Mouse (Mus musculus): ENCODE data around the gene Ache. TPM values are rescaled to one million over a fixed set of nuclear protein-coding genes. Genes with fewer than 3 reads are reported as not detected.
A peak's percentile ranks its signal among the peaks of the same experiment; 100 is the strongest.
"Not testable (repeated sequence)": the region's sequence is repeated elsewhere in the genome, so short reads cannot be mapped to it uniquely, and the experiment has no call there.

The Ache gene
- 1 to 10 TPM; 1.8 to 2.6 TPM for total RNA-seq (2021)
- long read RNA-seq, experiment 1, partial matches to known transcripts: 1 of 2 reads
- long read RNA-seq, experiment 1, other reads (novel, unspliced or antisense): 0 of 2 reads
- long read RNA-seq, experiment 2: 0 reads

DNA sequence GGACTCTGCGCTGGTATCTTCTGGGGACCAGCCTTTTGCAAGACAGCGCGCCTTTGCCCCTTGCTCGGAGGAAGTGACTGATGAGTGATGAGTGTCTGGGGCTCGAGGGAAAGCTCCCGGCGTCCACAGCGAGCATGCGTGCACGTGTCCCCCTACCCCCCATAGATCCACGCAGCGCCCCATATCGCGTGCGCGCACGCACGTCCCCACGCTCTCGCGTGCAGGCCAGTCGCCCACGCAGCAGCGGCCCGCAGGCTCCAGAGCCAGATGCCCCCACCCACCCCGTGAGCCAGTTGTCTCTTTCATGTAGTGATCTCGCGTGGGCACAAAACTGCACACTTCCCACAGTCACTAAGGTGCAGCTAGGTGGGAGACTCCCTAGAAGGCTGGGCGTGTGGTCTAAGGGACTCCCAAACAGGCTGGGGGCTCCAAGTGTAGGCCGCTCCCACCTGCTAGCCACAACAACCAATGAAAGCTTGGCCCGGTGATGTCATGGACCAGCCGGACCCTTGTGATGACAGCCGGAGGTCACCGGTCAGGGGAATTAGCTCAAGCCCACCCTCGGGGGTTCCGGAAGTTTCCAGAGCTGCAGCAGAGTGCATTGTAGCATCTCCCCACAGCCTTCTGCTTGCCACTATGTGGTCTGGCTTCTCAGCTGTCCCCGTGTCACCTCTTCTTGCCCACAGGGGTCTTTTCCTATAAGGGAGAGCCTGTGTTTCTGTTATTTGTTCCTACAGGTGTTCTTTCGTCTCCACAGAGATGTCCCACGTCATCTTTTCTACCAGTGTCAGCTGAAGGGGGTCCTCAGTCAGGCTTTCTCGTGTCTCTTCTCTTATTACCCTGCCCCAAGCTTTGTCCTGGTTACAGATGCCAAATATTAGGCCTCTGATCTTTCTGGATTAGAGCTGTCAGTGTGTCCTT lies at the start of gene Ache:
Gene Ache, plus strand, starts transcription at position 488 of the 921 bp plus-strand sequence.
- peak in 1 of 2 experiments; percentile 48 for DNase-seq

GRCm38 (mm10) chr5:137263897-137264720 lies 23.2 kb upstream of the Ache start:
- DNase-seq: no peak

GRCm38 (mm10) chr5:137264787-137265186 lies 22.5 kb upstream of the Ache start:
- no peak for DNase-seq

- peak; percentile 29 to 76 for DNase-seq
Measured at GRCm38 (mm10) chr5:137268131-137268910, 19.0 kb upstream of the Ache start.

GRCm38 (mm10) chr5:137277360-137278342 lies 9.7 kb upstream of the Ache start:
- DNase-seq: peak in 1 of 2 experiments; percentile 19

- not testable (repeated sequence) for DNase-seq
Measured at GRCm38 (mm10) chr5:137284411-137284810, 2.9 kb upstream of the Ache start.

DNA sequence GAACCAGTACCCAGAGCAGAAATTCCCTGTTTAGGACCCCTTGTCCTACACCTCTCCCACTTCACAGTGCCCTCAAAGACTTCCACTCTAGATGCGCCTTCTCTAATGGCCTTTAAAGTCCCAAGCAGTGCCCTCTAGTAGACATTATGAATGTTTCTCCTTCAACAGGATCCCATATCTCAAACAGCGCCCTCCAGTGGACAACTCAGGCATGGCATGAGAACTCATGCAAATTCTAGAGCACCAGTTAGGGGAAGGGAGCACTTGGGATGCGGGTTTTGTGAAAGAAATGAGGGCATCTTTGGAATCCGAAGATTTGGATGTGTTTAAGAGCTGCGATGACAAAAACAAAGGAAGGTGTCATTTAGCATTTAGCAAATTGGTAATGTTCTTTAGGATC lies 2.3 kb upstream of the Ache start:
- DNase-seq: peak in 1 of 2 experiments; percentile 51

- DNase-seq: peak in 1 of 2 experiments; percentile 4
Measured at GRCm38 (mm10) chr5:137285986-137286385, 1.3 kb upstream of the Ache start.

DNA sequence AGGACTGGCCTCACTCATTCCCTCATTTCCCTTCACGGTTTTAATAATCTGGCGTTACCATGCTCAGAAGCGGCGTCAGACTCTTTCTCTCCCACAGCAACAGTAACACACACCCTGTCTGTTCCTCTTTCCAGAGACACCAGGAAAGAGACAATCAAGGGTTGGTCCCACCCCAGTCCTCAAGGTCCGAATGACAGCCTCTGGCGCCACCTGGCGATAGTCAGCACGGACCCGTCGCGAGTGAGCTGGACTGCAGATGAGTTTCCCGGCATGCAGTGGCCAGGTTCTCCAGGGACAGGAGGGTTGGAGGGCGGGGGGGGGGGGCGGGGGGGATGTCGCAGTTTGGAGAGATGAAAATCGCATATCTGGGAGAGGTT lies 676 bp upstream of the Ache start:
- peak; percentile 92 to 97 for DNase-seq

GRCm38 (mm10) chr5:137287953-137288743 lies 829 bp downstream of the Ache start:
- DNase-seq: peak in 1 of 2 experiments; percentile 50

GRCm38 (mm10) chr5:137288999-137289470 lies 1.7 kb downstream of the Ache start:
- DNase-seq: peak; percentile 43 to 45

DNA sequence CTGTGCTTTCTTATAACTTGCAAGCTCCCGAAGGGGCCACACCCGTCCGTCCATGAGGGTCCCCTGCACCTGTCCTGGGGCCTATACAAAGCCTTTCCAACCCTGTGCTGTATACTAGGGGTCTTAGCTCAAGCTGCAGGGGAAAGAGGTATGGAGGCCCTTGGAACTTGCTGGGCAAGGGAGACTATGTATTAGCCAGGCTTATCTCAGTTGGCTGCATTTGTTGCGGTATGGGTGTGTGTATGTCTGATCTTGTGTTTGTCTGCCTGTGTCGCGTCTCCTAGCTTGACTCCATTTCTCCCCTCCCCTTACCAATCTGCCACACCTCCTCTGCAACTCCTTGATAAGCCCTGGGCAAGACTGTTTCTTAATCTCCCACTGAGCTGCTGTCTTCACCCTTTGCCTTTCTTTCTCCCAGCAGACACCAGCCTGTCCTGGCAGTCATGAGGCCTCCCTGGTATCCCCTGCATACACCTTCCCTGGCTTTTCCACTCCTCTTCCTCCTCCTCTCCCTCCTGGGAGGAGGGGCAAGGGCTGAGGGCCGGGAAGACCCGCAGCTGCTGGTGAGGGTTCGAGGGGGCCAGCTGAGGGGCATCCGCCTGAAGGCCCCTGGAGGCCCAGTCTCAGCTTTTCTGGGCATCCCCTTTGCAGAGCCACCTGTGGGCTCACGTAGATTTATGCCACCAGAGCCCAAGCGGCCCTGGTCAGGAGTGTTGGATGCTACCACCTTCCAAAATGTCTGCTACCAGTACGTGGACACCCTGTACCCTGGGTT lies 2.5 kb downstream of the Ache start:
- peak in 1 of 2 experiments; percentile 4 for DNase-seq

GRCm38 (mm10) chr5:137290677-137291076 lies 3.4 kb downstream of the Ache start:
- peak; percentile 62 to 67 for DNase-seq

DNA sequence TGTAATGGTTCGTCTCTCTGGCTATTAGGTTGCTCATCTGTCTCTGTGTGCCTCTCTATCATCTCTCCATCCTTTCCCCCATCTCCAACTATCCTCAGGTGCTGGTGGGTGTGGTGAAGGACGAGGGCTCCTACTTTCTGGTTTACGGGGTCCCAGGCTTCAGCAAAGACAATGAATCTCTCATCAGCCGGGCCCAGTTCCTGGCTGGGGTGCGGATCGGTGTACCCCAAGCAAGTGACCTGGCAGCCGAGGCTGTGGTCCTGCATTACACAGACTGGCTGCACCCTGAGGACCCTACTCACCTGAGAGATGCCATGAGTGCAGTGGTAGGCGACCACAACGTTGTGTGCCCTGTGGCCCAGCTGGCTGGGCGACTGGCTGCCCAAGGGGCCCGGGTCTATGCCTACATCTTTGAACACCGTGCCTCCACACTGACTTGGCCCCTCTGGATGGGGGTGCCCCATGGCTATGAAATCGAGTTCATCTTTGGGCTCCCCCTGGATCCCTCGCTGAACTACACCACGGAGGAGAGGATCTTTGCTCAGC lies 4.1 kb downstream of the Ache start:
- DNase-seq: no peak

DNA sequence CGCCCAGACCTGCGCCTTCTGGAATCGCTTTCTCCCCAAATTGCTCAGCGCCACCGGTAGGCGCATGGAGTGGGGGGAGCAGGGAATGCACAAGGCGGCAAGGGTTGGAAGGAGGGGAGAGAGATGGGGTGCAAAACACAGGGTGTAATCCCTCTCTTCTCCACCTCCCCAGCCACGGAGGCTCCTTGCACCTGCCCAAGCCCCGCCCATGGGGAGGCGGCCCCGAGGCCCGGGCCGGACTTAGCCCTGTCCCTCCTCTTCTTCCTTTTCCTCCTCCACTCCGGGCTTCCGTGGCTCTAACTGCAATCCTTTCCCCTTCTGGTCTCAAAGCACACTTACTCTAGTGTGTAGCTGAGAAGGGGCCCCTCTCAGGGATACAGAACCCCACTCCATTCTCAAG lies 6.0 kb downstream of the Ache start:
- peak; percentile 78 to 88 for DNase-seq

GRCm38 (mm10) chr5:137293839-137294743 lies 6.8 kb downstream of the Ache start, which contains the start of gene Ufsp1:
Ufsp1 (plus strand) TSS chr5:137294629.
- DNase-seq: peak; percentile 95 to 97

GRCm38 (mm10) chr5:137294744-137295093 lies 7.4 kb downstream of the Ache start:
- DNase-seq: no peak

All from heart, adult 18-20 months (tissue).